Mouse (Mus musculus): ENCODE measurements around the gene Vwa8.
A peak's percentile ranks its signal among the peaks of the same experiment; 100 is the strongest.

Vwa8 gene

GRCm38 (mm10) chr14:79142342-79142741, 293.5 kb downstream of the Vwa8 start:
- DNase-seq (ENCODE audit: low spot score in 2 of 2), result no peak

- no peak for DNase-seq (ENCODE audit: low spot score in 2 of 2)
Observed at GRCm38 (mm10) chr14:79143696-79144095, 294.8 kb downstream of the Vwa8 start.

- no peak for DNase-seq (ENCODE audit: low spot score in 2 of 2)
Observed at GRCm38 (mm10) chr14:79144278-79145224, 295.7 kb downstream of the Vwa8 start.

- no peak for DNase-seq (ENCODE audit: low spot score in 2 of 2)
Observed at GRCm38 (mm10) chr14:79151711-79152110, 302.9 kb downstream of the Vwa8 start.

- no peak for DNase-seq (ENCODE audit: low spot score in 2 of 2)
Observed at GRCm38 (mm10) chr14:79153896-79154295, 305.0 kb downstream of the Vwa8 start.

- no peak for DNase-seq (ENCODE audit: low spot score in 2 of 2)
Observed at GRCm38 (mm10) chr14:79154961-79155360, 306.1 kb downstream of the Vwa8 start.

GRCm38 (mm10) chr14:79156526-79157411, 307.9 kb downstream of the Vwa8 start:
- DNase-seq (ENCODE audit: low spot score in 2 of 2), result no peak

GRCm38 (mm10) chr14:79157451-79158218, 308.8 kb downstream of the Vwa8 start:
- no peak for DNase-seq (ENCODE audit: low spot score in 2 of 2)

- no peak for DNase-seq (ENCODE audit: low spot score in 2 of 2)
Observed at GRCm38 (mm10) chr14:79158219-79158521, 309.3 kb downstream of the Vwa8 start.

- DNase-seq (ENCODE audit: low spot score in 2 of 2), result no peak
Observed at GRCm38 (mm10) chr14:79158673-79159200, 309.9 kb downstream of the Vwa8 start.

GRCm38 (mm10) chr14:79159451-79159850, 310.6 kb downstream of the Vwa8 start:
- no peak for DNase-seq (ENCODE audit: low spot score in 2 of 2)

- no peak for DNase-seq (ENCODE audit: low spot score in 2 of 2)
Observed at GRCm38 (mm10) chr14:79160486-79160885, 311.6 kb downstream of the Vwa8 start.

GRCm38 (mm10) chr14:79160966-79161365, 312.1 kb downstream of the Vwa8 start:
- DNase-seq (ENCODE audit: low spot score in 2 of 2), result no peak

GRCm38 (mm10) chr14:79161741-79162140, 312.9 kb downstream of the Vwa8 start:
- DNase-seq (ENCODE audit: low spot score in 2 of 2), result no peak

GRCm38 (mm10) chr14:79162678-79163077, 313.8 kb downstream of the Vwa8 start:
- DNase-seq (ENCODE audit: low spot score in 2 of 2), result no peak

- no peak for DNase-seq (ENCODE audit: low spot score in 2 of 2)
Observed at GRCm38 (mm10) chr14:79164334-79164733, 315.5 kb downstream of the Vwa8 start.

- no peak for DNase-seq (ENCODE audit: low spot score in 2 of 2)
Observed at GRCm38 (mm10) chr14:79164925-79165324, 316.1 kb downstream of the Vwa8 start.

- DNase-seq (ENCODE audit: low spot score in 2 of 2), result no peak
Observed at GRCm38 (mm10) chr14:79174526-79174925, 325.7 kb downstream of the Vwa8 start.

- peak; percentile 65 to 66 for DNase-seq (ENCODE audit: low spot score in 2 of 2)
Observed at GRCm38 (mm10) chr14:79177754-79178153, 328.9 kb downstream of the Vwa8 start.

- DNase-seq (ENCODE audit: low spot score in 2 of 2), result no peak
Observed at GRCm38 (mm10) chr14:79178247-79178646, 329.4 kb downstream of the Vwa8 start.

GRCm38 (mm10) chr14:79180078-79180730, 331.4 kb downstream of the Vwa8 start:
- DNase-seq (ENCODE audit: low spot score in 2 of 2), result no peak

All from right cerebral cortex, adult 2 months (tissue).